Mouse (Mus musculus): ENCODE measurements around the gene Selenot. TPM values are rescaled to one million over a fixed set of nuclear protein-coding genes. Genes with fewer than 3 reads are reported as not detected.

Gene Selenot
- polyA plus RNA-seq (2017; shearing (Covaris generic)) = 33.3 TPM

DNA sequence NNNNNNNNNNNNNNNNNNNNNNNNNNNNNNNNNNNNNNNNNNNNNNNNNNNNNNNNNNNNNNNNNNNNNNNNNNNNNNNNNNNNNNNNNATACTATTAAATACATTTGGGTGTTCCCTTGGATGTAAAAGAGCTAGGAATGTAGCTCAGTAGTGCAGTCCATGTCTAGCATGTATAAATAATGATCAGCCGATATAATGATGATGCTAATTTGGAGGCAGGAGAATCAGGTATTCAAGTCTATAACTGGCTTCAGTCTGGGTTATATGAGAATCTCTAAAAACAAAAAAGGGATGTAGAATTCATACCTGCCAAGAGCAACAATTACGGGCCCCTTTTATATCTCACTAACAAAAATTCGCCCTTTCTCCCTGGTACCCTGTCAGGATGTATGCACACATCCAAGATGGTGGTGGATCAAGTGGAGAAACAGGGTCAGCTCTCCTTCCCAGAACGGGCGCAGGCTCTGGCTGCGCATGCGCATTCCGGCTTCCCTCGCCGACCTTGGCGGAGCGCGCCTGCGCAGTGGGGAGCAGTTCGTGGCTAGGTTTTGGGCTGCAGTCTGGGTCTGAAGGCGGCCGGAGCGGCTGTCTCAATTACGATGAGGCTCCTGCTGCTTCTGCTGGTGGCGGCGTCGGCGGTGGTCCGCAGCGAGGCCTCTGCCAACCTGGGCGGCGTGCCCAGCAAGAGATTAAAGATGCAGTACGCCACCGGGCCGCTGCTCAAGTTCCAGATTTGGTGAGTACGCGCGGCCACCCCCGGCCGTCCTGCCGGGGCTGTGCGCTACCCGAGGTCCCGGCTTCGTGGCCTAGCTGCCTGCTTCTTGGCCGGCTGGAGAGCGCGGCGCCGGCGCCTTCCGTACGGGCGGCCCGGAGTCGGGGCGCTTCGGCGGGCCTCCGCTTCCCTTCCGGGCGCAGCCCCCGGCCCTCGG, at the start of gene Selenot:
Selenot (plus strand) TSS at position 500 of the 930 bp plus-strand sequence.

DNA sequence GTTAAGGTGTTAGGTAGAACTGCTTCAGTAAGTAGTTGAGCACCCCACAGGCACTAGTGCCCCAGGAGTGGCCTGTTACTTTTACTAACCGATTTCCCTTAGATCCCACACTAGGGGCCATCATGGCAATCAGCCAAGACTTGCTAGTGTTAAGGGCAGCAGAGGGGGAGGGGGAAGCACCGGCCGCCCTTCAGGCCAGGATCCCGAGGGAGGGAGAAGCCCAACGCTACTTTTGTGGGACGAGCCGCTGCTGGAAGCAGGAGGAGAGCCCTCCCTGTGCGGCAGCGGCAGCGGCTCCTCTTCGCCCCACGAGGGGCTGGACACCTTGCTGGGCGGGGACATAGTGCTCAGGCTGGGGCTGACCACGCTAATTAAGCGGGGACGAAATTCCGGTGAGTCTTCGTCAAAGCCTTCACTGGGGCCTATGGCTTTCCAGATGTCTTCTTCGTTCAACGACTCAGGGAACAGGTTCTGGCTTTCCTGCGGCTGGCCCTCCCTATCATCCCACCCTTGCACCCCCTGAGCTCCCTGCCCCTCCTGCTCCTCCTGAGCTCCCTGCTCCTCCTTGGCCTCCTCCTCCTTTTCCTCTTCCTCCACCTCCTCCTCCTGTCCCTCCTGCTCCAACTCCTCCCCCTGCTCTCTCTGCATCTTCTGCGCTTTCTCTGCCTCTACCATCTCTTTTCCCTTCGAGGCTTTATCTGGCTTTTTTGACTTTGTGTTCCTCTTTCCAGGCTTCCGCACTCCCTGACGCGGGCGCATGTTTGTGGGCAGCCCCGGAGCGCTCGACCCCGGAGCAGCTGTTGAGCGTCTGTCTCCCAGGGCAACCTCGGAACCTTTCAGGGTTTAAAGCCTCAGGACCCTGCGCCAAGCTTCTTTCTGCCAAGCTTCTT, 60.2 kb downstream of the Selenot start, which contains the start of gene Erich6:
Erich6 (minus strand) TSS at position 802 of the 890 bp plus-strand sequence.

Other genes with a start within 250 kb of the Selenot start
- gene Tsc22d2, start 161.9 kb upstream of the Selenot start, polyA plus RNA-seq (2017; shearing (Covaris generic)) = 2.9 TPM
- 35.7 TPM for gene Eif2a, start 50.8 kb upstream of the Selenot start, polyA plus RNA-seq (2017; shearing (Covaris generic))
- gene Serp1, start 50.7 kb upstream of the Selenot start, polyA plus RNA-seq (2017; shearing (Covaris generic)) = 88.7 TPM
- not detected for gene Erich6, start 60.6 kb downstream of the Selenot start, polyA plus RNA-seq (2017; shearing (Covaris generic))
- 0.76 TPM for gene Siah2, start 115.8 kb downstream of the Selenot start, polyA plus RNA-seq (2017; shearing (Covaris generic))
- gene Mindy4b-ps, start 245.7 kb downstream of the Selenot start, polyA plus RNA-seq (2017; shearing (Covaris generic)) = not detected

Data from activated CD4-positive, CD25-positive, alpha-beta regulatory T cell, adult 9 weeks (primary cell).